Mouse (Mus musculus) liver, embryonic 14.5 days (tissue): ENCODE measurements around the gene Smyd2.

Experiments
- CTCF ChIP-seq: IDR thresholded peaks from 2 replicates; pipeline ENCODE4 v1.5.1; 2016; ENCODE audit warnings: antibody characterized with exemption, low read depth, control low read depth
- EP300 ChIP-seq: IDR thresholded peaks from 2 replicates; pipeline ENCODE4 v1.6.1; 2016; ENCODE audit warnings: antibody characterized with exemption, low read depth

DNA sequence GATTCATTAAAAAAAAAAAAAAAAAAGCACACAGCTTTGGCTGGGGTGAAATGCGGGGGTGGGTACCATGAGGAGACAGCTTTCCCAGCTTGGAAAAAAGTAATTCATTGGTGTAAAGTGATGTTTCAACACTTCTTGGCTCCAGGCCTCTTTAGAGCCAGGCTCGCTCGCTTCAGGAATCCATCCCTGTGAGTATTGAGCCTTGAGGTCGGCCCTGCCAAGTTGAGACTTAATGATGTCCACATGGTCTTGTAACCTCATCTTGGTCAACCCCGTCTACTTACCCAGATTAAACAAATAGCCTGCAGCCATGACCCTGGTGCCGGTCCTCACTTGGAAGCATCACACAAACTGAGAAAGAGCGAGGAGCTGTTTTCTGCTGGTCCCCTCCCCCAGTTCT lies 69.7 kb downstream of the Smyd2 start:
- TF ChIP-seq EP300 (no peak), CTCF (no peak)
